Mouse (Mus musculus): ENCODE results near the gene Camkmt.

Gene Camkmt

GRCm38 (mm10) chr17:85089621-85090020, 731 bp upstream of the Camkmt start:
- DNase-seq (ENCODE audit: low spot score in 2 of 2), result no peak

- no peak for DNase-seq (ENCODE audit: low spot score in 2 of 2)
These were observed 1.4 kb downstream of the Camkmt start for GRCm38 (mm10) chr17:85091762-85092161.

- no peak for DNase-seq (ENCODE audit: low spot score in 2 of 2)
These were observed 6.0 kb downstream of the Camkmt start for GRCm38 (mm10) chr17:85096396-85096795.

GRCm38 (mm10) chr17:85098677-85099323, 8.4 kb downstream of the Camkmt start:
- no peak for DNase-seq (ENCODE audit: low spot score in 2 of 2)

GRCm38 (mm10) chr17:85100232-85100631, 9.9 kb downstream of the Camkmt start:
- no peak for DNase-seq (ENCODE audit: low spot score in 2 of 2)

GRCm38 (mm10) chr17:85101751-85102150, 11.4 kb downstream of the Camkmt start:
- DNase-seq (ENCODE audit: low spot score in 2 of 2), result no peak

GRCm38 (mm10) chr17:85103310-85103709, 13.0 kb downstream of the Camkmt start:
- no peak for DNase-seq (ENCODE audit: low spot score in 2 of 2)

GRCm38 (mm10) chr17:85110640-85111039, 20.3 kb downstream of the Camkmt start:
- DNase-seq (ENCODE audit: low spot score in 2 of 2), result no peak

GRCm38 (mm10) chr17:85113441-85113840, 23.1 kb downstream of the Camkmt start:
- DNase-seq (ENCODE audit: low spot score in 2 of 2), result no peak

- DNase-seq (ENCODE audit: low spot score in 2 of 2), result peak in 1 of 2 experiments; percentile 22
These were observed 26.3 kb downstream of the Camkmt start for GRCm38 (mm10) chr17:85116643-85117042.

GRCm38 (mm10) chr17:85138393-85138792, 48.0 kb downstream of the Camkmt start:
- no peak for DNase-seq (ENCODE audit: low spot score in 2 of 2)

- DNase-seq (ENCODE audit: low spot score in 2 of 2), result no peak
These were observed 51.3 kb downstream of the Camkmt start for GRCm38 (mm10) chr17:85141621-85142020.

GRCm38 (mm10) chr17:85142495-85143111, 52.3 kb downstream of the Camkmt start:
- DNase-seq (ENCODE audit: low spot score in 2 of 2), result no peak

GRCm38 (mm10) chr17:85144141-85144540, 53.8 kb downstream of the Camkmt start:
- DNase-seq (ENCODE audit: low spot score in 2 of 2), result peak in 1 of 2 experiments; percentile 1

GRCm38 (mm10) chr17:85148348-85148747, 58.0 kb downstream of the Camkmt start:
- DNase-seq (ENCODE audit: low spot score in 2 of 2), result no peak

- DNase-seq (ENCODE audit: low spot score in 2 of 2), result no peak
These were observed 58.9 kb downstream of the Camkmt start for GRCm38 (mm10) chr17:85149211-85149738.

GRCm38 (mm10) chr17:85151264-85151663, 60.9 kb downstream of the Camkmt start:
- DNase-seq (ENCODE audit: low spot score in 2 of 2), result no peak

- no peak for DNase-seq (ENCODE audit: low spot score in 2 of 2)
These were observed 67.8 kb downstream of the Camkmt start for GRCm38 (mm10) chr17:85158202-85158601.

GRCm38 (mm10) chr17:85159526-85159925, 69.2 kb downstream of the Camkmt start:
- no peak for DNase-seq (ENCODE audit: low spot score in 2 of 2)

GRCm38 (mm10) chr17:85160786-85161185, 70.4 kb downstream of the Camkmt start:
- DNase-seq (ENCODE audit: low spot score in 2 of 2), result no peak

- no peak for DNase-seq (ENCODE audit: low spot score in 2 of 2)
These were observed 72.4 kb downstream of the Camkmt start for GRCm38 (mm10) chr17:85162569-85163271.

- no peak for DNase-seq (ENCODE audit: low spot score in 2 of 2)
These were observed 72.9 kb downstream of the Camkmt start for GRCm38 (mm10) chr17:85163272-85163610.

GRCm38 (mm10) chr17:85168761-85169160, 78.4 kb downstream of the Camkmt start:
- DNase-seq (ENCODE audit: low spot score in 2 of 2), result no peak
